Mouse (Mus musculus): ENCODE measurements around the gene Tbc1d22a. TPM values are rescaled to one million over a fixed set of nuclear protein-coding genes. Genes with fewer than 3 reads are reported as not detected.

Gene Tbc1d22a
- polyA plus RNA-seq, 1 experiment = 31.7 TPM

GRCm38 (mm10) chr15:86424971-86425370, 210.7 kb downstream of the Tbc1d22a start:
- TF ChIP-seq POLR2A (IDR thresholded peaks at IDR 0.05; ENCODE audit: low read depth, low read length) = no peak
- TF ChIP-seq CTCF (conservative IDR thresholded peaks at IDR 0.05; ENCODE audit: insufficient read depth, insufficient read length, low read depth, low read length) = no peak
- DNase-seq = no peak
- Histone ChIP-seq H3K4me3 (ENCODE audit: insufficient read depth, low read depth, low read length) (no peak overlapping the region), H3K27me3 (replicated peaks; ENCODE audit: control insufficient read depth, insufficient read depth, low read length) (no peaks in the 10 kb centered on the region), H3K36me3 (ENCODE audit: control insufficient read depth, insufficient read depth, low read length) (no peaks in the 10 kb centered on the region), H3K27ac (ENCODE audit: insufficient read depth, low read depth, low read length) (no peak overlapping the region), H3K4me1 (ENCODE audit: control insufficient read depth, insufficient read depth, low read length) (no peaks in the 10 kb centered on the region)
- 71% methylated on average over 8 of the region's 8 CpGs for WGBS

GRCm38 (mm10) chr15:86426364-86427000, 212.2 kb downstream of the Tbc1d22a start:
- Histone ChIP-seq H3K27me3 (replicated peaks; ENCODE audit: control insufficient read depth, insufficient read depth, low read length) (no peaks in the 10 kb centered on the region), H3K4me1 (ENCODE audit: control insufficient read depth, insufficient read depth, low read length) (no peaks in the 10 kb centered on the region), H3K27ac (ENCODE audit: insufficient read depth, low read depth, low read length) (no peak overlapping the region), H3K4me3 (ENCODE audit: insufficient read depth, low read depth, low read length) (no peak overlapping the region), H3K36me3 (ENCODE audit: control insufficient read depth, insufficient read depth, low read length) (no peaks in the 10 kb centered on the region)
- WGBS = 85% methylated on average over 5 of the region's 5 CpGs
- no peak for DNase-seq
- TF ChIP-seq POLR2A (IDR thresholded peaks at IDR 0.05; ENCODE audit: low read depth, low read length) (no peak), CTCF (conservative IDR thresholded peaks at IDR 0.05; ENCODE audit: insufficient read depth, insufficient read length, low read depth, low read length) (no peak)

GRCm38 (mm10) chr15:86427439-86427838, 213.2 kb downstream of the Tbc1d22a start:
- H3K4me1 ChIP-seq (ENCODE audit: control insufficient read depth, insufficient read depth, low read length) = no peaks in the 10 kb centered on the region
- TF ChIP-seq POLR2A (IDR thresholded peaks at IDR 0.05; ENCODE audit: low read depth, low read length) (no peak), CTCF (conservative IDR thresholded peaks at IDR 0.05; ENCODE audit: insufficient read depth, insufficient read length, low read depth, low read length) (no peak)
- peak; percentile 18 for DNase-seq
- H3K27ac ChIP-seq (ENCODE audit: insufficient read depth, low read depth, low read length) = no peak overlapping the region
- WGBS = 63% methylated on average over 4 of the region's 4 CpGs
- H3K36me3 ChIP-seq (ENCODE audit: control insufficient read depth, insufficient read depth, low read length) = no peaks in the 10 kb centered on the region
- H3K4me3 ChIP-seq (ENCODE audit: insufficient read depth, low read depth, low read length) = no peak overlapping the region
- no peaks in the 10 kb centered on the region for H3K27me3 ChIP-seq (replicated peaks; ENCODE audit: control insufficient read depth, insufficient read depth, low read length)

GRCm38 (mm10) chr15:86428496-86428895, 214.2 kb downstream of the Tbc1d22a start:
- H3K36me3 ChIP-seq (ENCODE audit: control insufficient read depth, insufficient read depth, low read length) = no peaks in the 10 kb centered on the region
- DNase-seq = no peak
- H3K27ac ChIP-seq (ENCODE audit: insufficient read depth, low read depth, low read length) = no peak overlapping the region
- WGBS = 92% methylated on average over 5 of the region's 5 CpGs
- no peak overlapping the region for H3K4me3 ChIP-seq (ENCODE audit: insufficient read depth, low read depth, low read length)
- no peaks in the 10 kb centered on the region for H3K4me1 ChIP-seq (ENCODE audit: control insufficient read depth, insufficient read depth, low read length)
- H3K27me3 ChIP-seq (replicated peaks; ENCODE audit: control insufficient read depth, insufficient read depth, low read length) = no peaks in the 10 kb centered on the region
- no peak for TF ChIP-seq POLR2A (IDR thresholded peaks at IDR 0.05; ENCODE audit: low read depth, low read length)
- TF ChIP-seq CTCF (conservative IDR thresholded peaks at IDR 0.05; ENCODE audit: insufficient read depth, insufficient read length, low read depth, low read length) = no peak

DNA sequence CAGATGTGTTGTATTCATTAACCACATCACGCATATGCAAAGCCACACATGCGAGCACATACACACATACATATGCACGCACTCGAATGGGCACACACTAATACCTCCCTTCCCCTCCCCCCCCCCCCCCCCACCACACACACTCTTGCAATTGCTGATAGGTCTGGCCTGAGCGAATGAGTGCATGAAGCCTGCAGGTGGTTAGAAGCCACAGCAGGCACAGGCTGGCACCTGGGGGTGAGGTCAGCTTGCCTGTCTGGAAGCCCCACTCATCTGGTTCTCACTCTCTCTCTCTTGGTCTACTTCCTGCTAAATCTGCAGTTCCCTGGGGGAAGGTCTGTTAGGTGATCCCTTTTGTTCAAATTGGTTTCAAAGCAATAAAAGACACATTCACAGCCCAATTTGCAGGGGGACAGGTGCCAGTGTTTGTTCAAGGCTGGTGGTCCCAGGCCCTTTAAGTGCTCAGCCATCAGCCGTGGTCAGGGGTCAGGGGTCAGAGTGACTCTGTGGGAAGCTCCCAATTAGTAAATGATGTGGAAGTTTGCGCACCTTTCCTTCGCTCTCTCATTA, 215.6 kb downstream of the Tbc1d22a start:
- WGBS = 84% methylated on average over 8 of the region's 8 CpGs

GRCm38 (mm10) chr15:86431539-86432080, 217.4 kb downstream of the Tbc1d22a start:
- Histone ChIP-seq H3K36me3 (ENCODE audit: control insufficient read depth, insufficient read depth, low read length) (no peaks in the 10 kb centered on the region), H3K27me3 (replicated peaks; ENCODE audit: control insufficient read depth, insufficient read depth, low read length) (no peaks in the 10 kb centered on the region), H3K27ac (ENCODE audit: insufficient read depth, low read depth, low read length) (no peak overlapping the region), H3K4me1 (ENCODE audit: control insufficient read depth, insufficient read depth, low read length) (no peaks in the 10 kb centered on the region), H3K4me3 (ENCODE audit: insufficient read depth, low read depth, low read length) (no peak overlapping the region)
- 78% methylated on average over 11 of the region's 11 CpGs for whole genome bisulfite sequencing
- TF ChIP-seq CTCF (conservative IDR thresholded peaks at IDR 0.05; ENCODE audit: insufficient read depth, insufficient read length, low read depth, low read length) = no peak
- no peak for TF ChIP-seq POLR2A (IDR thresholded peaks at IDR 0.05; ENCODE audit: low read depth, low read length)
- DNase-seq = no peak

More for the DNA sequence above, 215.6 kb downstream of the Tbc1d22a start:
- DNase-seq = no peak
- Histone ChIP-seq H3K36me3 (ENCODE audit: control insufficient read depth, insufficient read depth, low read length) (no peaks in the 10 kb centered on the region), H3K4me3 (ENCODE audit: insufficient read depth, low read depth, low read length) (no peak overlapping the region), H3K27me3 (replicated peaks; ENCODE audit: control insufficient read depth, insufficient read depth, low read length) (no peaks in the 10 kb centered on the region), H3K4me1 (ENCODE audit: control insufficient read depth, insufficient read depth, low read length) (no peaks in the 10 kb centered on the region), H3K27ac (ENCODE audit: insufficient read depth, low read depth, low read length) (no peak overlapping the region)
- TF ChIP-seq POLR2A (IDR thresholded peaks at IDR 0.05; ENCODE audit: low read depth, low read length) = no peak
- TF ChIP-seq CTCF (conservative IDR thresholded peaks at IDR 0.05; ENCODE audit: insufficient read depth, insufficient read length, low read depth, low read length) = no peak

DNA sequence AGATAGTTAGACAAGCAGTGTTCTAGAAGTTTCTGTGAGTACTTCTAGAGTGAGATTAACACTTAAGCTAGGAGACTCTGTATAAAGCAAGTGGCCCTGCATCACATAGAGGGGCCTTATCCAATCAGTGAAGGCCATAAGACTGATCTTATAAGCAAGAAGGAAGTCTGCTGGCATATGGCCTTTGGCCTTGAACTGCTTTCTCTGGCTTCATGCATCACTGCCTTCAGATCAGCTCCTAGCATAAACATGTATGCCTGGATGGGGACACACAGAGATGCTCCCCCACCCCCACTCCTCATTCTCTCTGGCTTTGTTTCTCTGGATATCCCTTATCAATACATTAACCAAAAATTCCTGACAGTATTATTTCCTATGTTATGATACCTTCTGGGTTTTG, 218.5 kb downstream of the Tbc1d22a start:
- H3K4me3 ChIP-seq (ENCODE audit: insufficient read depth, low read depth, low read length) = no peak overlapping the region
- DNase-seq = peak; percentile 15
- H3K27ac ChIP-seq (ENCODE audit: insufficient read depth, low read depth, low read length) = no peak overlapping the region
- no peaks in the 10 kb centered on the region for H3K4me1 ChIP-seq (ENCODE audit: control insufficient read depth, insufficient read depth, low read length)
- H3K27me3 ChIP-seq (replicated peaks; ENCODE audit: control insufficient read depth, insufficient read depth, low read length) = no peaks in the 10 kb centered on the region
- no peak for TF ChIP-seq CTCF (conservative IDR thresholded peaks at IDR 0.05; ENCODE audit: insufficient read depth, insufficient read length, low read depth, low read length)
- no peak for TF ChIP-seq POLR2A (IDR thresholded peaks at IDR 0.05; ENCODE audit: low read depth, low read length)
- no peaks in the 10 kb centered on the region for H3K36me3 ChIP-seq (ENCODE audit: control insufficient read depth, insufficient read depth, low read length)

All from kidney, adult 2 months (tissue).